Mouse (Mus musculus) olfactory bulb, adult 2 months (tissue): ENCODE data around the gene Miip.

Experiments
- CTCF ChIP-seq: fragments of 200-500 bp; IDR thresholded peaks from 2 replicates; pipeline ENCODE4 v1.5.1; 2012; ENCODE audit warnings: low read depth, mild to moderate bottlenecking, low read length, moderate library complexity; ENCODE audit not compliant: insufficient read depth
- POLR2A ChIP-seq: fragments of 200-500 bp; IDR thresholded peaks from 2 replicates; pipeline ENCODE4 v1.6.1; 2012; ENCODE audit warnings: mild to moderate bottlenecking, low read depth, low read length, moderate library complexity; ENCODE audit not compliant: insufficient read depth

DNA sequence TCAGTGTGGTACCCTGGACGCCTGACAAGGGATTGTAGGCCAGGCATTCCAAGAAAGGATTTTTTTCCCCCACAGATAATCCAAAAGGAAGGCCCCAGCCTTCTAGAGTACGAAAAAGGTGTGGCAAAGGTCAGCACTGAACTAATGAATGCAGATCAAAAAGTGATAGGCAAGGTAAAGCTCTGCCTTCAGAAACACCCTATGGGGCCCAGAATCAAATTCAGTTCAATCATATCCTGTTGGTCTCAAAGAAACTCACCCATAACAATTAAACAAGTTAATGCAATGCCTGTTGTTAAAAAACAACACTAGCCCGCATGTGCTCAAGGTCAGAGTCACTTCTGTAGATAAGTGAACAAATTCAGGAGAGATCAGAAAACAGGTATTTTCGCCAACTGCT, 44.2 kb downstream of the Miip start:
- TF ChIP-seq CTCF (no peak), POLR2A (no peak)
